Mouse (Mus musculus): ENCODE measurements around the gene Jazf1.

Gene Jazf1

DNA sequence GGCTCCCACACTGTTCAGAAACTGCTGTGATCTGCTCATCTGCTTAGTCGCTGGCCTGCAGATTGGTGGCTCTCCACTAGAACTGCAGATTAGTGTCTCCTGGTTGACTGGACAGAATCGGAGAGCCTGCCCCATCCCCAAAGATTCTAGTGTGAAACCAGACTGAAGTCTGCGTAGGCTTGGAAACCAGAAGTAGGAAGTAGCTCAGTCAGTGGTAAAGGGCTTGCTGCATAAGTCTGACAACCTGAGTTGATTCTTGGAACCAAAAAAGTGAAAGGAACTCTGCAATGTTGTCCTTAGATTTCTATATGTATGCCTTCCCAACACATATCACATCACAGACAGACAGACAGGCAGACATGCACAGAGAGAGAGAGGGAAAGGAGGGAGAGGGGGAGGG, 163.3 kb downstream of the Jazf1 start:
- no peak for DNase-seq

DNA sequence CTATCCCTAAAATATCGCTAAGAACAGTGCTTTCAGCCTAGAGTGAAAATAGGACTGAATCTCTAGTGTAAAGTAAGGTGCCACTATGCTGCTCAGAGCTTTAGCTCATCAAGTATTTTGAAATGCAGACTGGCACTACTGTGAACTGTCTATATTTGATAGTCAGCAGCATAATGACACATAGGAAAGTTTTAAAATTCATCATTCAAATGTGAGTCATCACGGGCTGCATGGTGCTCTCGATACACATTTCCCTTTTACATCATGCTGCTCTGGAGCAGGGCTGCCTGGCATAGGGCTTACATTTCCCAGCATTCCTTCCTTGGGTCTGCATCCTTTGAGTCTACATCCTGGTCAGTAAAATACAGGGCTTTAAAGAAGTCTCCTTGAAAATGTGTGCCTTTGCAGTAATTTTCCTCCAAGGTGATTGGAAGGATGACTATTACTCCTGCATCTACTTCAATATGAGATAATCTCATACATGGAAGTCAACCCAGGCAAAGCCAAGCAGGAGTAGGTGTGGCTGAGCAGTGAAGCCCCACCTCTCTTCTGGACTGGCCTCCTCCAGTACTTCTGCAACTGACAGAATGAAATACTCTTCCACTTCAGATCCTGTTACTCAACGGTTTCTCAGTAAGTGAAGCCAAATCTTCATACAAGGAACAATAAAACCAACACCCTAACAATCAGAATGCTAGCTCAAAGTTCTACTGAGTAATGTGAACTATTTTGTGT, 165.0 kb downstream of the Jazf1 start:
- DNase-seq = no peak

DNA sequence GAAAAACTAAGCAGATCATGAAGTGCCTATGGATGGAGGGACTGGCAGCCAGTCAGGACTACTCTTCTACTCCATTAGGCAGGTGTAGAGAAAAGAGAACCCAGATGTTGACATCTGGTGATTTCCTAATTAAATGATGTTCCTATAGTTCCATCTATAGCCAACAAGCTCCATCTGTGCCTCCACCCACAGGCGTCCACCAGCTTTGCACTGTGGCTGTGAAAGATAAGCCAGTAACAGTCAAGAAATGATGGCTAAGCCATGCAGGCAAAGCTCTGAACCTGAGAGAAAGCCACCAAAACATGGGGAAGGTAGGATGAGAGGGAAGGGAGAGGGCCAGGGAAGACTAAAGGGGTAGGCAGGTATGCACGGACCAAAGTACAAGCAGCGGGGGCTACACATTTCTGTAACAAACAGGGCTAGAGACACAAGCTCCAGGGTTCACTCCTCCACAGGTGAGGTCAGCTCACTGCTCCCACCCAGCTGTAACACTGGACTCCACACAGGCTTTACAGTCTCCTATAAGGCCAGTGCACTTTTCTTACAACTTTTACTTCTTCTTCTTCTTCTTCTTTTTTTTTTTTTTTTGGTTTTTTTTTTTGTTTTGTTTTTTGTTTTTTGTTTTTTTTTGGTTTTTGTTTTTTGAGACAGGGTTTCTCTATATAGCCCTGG, 168.7 kb downstream of the Jazf1 start:
- DNase-seq = no peak

DNA sequence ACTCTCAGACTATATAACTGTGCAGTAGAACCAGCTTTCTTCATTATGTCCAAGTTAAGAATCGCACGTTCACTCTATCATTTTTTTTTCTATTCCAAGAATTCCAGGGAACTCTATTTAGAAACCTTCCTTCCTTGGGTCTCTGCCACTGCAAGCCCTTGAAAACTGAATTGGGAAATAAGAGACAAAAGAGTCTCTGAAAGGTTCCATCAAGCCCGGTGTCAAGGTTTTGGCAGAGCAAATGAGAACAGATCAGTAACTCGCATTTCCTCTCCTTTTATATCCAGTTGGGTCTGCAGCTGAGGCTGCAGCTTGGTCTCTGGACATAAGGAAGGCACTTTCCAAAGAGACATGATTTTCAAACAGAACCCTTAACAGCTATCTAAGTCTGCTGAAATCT, 173.4 kb downstream of the Jazf1 start:
- no peak for DNase-seq

DNA sequence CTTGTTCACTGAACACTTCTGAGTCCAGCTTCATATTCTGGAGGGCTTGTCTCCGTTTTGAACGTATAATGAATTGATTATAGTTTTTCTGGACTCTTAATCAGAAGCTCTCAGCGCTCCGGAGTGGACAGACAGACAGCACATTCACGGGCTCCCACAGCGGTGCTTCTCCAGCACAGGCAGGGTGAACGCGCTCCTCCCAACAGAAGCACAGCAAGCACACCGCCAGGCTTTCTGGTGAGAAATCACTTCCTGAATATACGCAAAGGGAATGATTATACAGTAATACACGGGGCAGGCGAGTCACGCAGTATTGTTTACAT, 174.0 kb downstream of the Jazf1 start:
- no peak for DNase-seq

DNA sequence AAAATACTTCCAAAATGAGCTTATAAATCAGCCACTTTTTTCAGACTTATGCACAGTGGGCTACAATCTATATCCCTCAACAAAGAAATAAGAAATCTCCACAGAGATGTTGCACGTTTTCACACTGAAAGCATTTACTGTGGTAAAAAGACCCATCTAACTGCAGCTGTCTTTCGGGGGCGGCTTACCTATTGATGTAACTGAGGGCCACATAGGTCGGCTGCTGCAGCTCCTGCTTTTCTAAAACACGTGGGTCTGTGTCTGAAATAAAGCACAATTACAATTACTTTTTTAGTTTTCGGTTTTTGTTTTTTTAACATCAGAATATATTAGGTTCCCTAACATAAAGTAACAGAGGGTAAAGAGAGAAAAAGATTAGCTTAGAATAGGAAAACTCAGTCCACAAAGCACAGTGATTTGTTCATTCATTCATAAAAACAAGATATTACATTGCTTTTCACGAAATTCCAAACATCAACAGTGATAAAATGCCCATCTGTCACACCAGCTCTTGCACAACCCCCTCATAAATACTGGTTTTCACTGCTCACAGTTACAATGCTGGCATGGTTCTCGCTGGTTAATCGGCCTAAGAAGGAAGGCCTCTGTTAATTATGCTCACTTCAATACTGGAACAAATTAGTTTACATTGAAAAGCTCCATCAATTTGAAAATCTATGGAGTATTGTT, 174.5 kb downstream of the Jazf1 start:
- no peak for DNase-seq

DNA sequence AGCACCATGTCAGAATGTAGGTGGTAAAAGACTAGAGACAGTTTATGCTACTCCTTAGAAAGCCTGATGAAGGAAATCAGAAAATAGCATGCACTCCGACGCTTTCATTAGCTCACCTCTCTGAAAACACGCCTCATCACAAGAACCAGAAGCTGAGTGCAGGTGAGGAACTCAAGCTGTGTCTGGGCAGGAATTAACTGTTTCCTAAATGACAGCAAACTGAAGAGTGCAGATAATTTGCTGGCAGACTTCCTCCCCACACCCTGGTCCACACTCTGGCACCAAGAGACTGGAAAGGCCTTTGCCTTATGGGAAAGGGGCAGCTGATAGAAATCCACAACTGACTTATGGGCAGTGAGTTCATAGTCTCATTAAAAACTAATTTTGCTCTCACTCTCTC, 175.5 kb downstream of the Jazf1 start:
- no peak for DNase-seq

DNA sequence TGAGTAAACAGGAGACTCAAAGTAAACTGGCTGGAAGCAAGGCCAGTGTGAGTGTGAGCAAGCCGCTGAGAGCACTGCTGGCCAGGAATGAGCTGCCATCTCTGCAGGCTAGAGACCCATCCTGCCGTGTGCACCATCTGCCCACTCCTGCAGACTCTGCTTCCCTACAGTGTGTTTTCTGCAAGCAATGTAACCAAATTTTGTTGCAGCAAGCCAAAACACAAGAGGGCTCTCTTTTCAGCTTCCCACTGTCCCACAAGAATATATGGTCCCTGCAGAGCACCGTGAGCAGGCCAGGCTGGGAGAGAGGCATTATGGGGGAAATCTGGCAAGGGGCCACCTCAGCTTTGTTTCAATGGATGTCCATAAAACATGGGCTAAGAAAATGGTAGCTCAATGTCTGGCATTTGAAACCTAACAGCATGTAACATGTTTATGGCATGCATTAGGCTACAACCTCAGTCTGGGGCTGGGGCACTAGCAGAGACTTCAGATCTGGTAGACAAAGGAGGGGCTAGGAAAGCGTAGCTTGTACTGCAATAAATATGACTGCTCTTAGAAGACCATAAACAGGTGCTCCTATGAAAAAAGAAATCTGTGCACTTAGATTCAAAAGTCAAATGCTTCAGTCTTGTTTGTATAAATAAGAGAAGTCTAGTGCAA, 180.8 kb downstream of the Jazf1 start:
- DNase-seq = no peak

DNA sequence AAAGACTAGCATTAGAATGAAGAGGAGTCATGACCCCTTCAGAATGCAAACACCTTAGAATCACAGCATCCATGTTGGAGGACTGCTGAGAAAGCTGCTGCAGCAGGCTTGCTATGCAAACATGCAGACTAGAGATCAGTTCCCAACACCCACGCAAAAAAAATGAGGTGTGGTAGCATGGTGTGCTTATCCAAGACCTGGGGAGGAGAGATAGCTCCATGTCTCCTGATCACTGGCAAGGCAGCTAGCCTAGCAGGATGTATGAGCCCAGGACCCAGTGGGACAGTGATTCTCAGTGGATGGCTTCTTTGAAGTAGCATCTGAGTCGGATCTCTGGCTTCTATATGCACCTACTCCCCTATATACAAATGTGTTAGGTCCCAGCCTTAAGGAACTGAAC, 184.7 kb downstream of the Jazf1 start:
- no peak for DNase-seq

DNA sequence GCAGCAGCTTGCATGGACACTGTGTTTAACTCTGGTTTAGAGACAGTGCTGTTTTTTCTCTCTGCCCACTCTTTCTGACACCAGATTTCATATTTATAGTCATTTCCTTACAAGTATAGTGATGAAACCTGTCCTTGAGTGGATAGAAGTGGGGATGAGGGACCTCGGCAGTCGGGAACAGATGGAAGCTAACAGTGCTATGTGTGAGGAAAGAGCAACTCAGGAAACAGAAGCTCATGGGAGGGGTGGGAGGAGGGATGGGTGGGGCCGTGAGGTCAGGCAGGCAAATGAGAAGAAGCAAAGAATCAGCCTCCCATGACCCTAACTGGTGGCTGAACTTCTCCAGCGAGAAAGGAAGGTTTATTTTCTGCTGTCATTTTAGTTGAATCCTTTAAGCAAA, 191.3 kb downstream of the Jazf1 start:
- DNase-seq = no peak

DNA sequence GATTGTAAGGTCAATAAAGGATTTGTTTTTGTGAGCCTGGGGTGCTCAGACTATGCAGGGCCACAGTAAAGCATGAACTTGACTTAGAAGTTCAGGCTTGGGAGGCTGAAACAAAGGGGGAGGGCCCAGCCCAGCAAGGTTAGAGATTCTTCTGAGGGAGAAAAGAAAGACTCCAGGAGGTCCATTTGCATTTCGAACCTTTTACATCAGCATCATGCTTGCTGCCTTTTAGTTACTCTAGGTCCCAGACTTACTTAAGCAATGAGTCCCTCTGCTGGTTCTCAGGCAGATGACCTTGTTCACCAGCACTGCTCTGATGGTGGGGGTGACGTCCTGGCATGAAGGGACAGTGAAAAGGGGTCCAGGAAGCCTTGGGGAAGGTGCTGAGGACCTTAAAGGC, 197.1 kb downstream of the Jazf1 start:
- DNase-seq = no peak

DNA sequence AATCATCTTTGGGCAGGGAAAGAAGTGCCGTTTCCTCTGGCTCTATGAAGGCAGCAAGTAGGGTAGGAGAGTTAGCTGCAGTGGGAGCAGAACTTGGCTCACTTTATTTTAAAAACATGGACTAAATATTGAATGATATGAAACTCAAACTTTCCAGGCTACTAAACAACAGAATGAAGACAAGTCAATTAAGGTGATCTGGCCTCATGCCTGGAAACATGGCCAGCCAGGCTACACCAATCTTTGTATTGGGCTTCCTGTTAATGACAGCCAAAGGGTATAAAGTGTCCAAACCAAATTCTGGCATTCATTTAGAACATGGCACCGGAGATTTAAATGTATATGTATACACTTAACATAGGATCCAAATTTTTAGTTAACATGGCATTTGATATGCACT, 199.2 kb downstream of the Jazf1 start:
- DNase-seq = no peak

DNA sequence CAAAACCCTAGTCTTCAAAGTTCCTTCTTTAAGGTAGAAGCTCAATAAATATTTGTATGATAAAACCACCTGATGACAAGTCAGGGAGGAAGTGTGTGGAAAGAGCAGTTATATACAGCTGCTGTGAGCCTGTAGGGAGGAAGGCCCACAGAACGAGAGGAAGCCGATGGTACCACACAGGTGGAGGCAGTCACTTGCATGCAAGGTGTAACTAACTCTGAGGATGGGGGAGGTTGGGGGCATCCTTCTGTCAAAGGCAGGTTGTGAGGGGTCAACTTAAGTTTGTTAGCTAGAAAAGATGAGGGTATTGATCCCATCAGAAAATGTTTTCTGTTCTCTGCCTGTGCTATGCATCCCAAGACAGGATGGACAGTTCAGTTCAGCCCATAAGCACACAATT, 200.1 kb downstream of the Jazf1 start:
- DNase-seq = no peak

DNA sequence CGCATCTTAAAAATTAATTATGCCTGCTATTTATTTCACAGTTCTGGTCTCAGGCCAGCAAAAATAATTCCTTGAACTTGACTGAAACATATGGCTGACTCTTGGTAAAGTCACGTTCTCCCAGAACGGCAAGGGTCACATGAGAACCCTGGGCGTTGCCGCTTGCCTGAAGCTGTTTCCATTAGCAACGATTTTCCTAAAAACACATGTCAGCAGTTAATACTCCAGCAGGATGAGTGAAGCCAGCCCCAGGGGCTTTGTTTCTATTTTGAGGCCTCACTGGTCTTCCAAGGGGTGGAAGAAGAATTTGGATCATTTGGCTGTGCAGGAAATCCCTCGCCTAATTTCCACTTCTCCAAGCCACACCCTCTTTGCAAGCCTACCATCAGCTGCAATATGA, 206.5 kb downstream of the Jazf1 start:
- DNase-seq = no peak

DNA sequence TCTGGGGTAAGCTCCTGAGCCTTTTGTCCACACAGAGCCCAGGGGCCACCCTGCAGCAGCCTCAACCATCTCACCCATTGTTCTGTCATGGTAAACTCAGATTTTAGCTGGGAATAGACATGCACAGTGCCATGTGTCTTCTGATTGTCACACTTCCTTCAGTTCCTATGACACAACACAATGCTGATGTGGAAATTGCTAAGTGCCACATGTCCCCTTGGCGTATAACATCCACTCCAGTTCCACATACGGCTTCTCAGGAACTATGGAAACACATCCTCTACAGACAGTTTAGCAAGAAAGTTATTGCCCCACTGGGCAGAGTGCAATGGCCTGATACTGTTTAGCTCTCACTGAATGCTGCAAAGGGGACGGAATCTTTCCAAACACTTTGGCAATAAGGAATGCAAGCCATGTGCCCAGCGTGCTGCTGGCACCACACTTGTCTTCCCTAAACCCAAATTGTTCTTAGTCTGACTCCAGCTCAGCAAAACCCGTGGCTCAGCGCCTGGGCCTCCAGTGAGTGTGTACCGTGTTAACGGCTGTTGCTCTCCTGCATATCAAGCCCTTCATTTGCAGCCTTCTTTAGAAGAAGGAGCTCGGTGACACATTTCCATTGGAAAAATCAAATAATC, 207.1 kb downstream of the Jazf1 start:
- no peak for DNase-seq

DNA sequence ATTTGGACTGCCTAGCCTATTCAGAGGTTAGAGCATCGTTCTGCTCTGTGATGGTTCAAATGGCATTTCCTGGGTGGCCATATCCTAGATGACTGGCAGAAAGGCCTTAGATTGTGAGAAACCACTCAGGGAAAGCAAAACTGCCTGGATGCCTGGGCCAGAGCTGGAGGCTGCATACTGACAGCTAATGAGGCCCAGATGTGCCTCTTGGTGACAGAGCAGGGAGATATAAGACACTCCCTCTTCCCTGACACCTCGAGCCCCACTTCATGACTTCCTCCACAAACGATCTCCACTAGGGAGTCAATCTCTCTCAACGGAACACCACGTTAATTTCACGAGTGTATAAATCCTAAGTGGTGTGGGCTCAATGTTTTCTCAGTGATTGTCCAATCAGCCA, 207.7 kb downstream of the Jazf1 start:
- DNase-seq = no peak

DNA sequence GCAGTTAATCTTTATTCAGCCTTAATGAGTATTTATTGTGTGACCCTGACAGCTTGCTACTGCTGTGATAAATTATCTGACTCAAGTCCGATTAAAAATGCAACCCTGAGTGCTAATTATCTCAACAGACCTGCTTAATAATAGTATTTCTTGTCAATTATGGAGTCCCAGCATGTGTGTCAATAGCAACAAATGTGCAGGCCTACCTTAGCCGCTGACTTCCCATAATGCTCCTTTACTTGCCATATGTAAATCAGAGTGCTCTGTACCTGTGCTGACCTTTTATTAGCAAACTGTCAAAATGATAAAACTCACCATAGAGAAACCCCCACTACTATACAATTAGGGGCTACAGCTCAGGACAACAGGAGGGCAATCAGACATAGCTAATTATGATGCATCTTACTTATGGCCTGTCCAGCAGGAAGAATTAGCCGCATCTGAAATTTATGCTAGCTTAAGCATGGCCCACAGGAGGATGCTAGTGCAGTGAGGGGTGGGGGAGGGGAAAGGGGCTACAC, 209.5 kb downstream of the Jazf1 start:
- DNase-seq = no peak

DNA sequence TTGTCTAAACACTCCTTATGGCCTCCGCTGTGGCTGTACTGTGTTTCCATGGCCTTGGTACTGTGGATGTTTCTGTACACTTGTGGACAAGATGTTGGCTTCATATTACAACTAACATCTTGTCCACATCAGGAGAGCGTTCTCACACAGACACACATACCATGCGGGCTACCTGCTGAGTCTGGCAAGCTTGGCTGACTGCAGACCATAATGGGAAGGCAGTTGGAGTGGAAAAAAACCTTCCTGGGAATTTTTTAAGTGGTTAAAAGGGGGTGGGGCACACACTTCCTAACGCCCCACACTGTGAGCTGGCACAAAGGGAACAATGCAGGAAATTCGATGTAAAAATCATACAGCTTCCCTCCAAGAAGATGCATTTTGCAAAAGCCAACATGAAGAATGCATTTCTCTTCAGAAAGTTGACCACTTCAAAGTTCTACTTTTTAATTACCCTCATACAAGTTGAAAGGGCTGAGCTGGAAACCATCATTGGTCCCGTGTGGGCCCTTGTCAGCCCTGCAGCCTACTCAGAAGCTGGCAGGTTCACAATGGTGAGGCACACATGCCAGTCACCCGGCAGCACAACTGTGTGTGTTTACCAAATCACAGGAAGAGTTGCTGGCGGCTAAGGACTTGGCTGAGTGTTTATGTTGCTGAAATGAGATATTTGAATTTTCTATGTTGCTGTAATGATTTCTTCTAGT, 215.9 kb downstream of the Jazf1 start:
- no peak for DNase-seq

DNA sequence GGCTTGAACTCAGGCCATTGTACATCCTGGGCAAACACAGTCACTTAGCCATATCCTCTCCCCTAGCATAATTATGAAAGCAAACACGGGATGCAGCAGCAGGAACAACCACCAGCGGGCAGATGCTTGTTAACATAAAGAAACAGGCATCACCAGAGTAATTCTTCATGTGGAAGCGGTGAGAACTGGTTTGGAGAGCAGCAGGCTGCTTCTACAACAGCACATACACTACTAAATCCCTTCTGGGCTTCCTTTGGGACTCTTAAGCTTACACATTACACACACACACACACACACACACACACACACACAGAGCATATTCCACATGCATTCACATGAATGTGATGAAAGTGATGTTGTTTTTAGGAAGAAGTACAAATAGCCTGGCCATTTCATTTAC, 216.5 kb downstream of the Jazf1 start:
- no peak for DNase-seq

DNA sequence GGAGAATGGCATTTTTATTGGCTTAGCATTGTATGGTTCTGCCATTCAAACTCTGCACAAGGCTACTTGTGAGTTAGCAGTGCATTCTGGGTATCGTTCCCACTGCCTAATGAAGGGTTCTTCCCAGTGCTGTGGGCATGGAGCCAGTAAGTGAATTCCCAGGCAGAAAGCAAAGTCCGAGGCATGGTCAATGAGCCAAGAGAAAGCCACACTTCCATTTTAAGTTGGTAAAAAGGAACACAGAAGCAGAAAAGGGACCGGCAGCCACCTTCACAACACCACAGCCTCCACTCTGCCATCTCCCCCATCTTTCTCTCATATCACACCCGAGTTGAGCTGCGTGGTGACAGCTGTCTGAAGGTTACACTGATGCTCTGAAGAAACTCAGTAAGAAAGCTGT, 217.4 kb downstream of the Jazf1 start:
- DNase-seq = no peak

DNA sequence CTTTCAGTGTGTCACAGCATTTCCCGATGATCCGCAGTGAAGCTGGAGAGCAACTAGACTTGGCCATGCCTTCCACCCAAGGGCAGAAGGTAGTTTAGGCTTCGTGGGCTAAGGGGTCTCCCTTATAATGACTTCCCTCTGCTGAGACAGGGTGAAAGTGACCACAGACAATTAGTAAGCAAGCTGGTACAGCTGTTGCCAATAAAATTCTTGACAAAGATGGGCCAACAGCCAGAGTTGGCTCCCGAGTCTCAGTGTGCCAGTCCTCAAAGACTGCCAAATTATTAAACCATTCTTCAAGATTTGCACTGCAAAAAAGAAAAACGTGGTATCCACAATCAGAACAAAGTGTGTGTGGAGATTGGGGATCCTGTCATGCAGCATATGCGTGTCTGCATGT, 220.2 kb downstream of the Jazf1 start:
- no peak for DNase-seq

DNA sequence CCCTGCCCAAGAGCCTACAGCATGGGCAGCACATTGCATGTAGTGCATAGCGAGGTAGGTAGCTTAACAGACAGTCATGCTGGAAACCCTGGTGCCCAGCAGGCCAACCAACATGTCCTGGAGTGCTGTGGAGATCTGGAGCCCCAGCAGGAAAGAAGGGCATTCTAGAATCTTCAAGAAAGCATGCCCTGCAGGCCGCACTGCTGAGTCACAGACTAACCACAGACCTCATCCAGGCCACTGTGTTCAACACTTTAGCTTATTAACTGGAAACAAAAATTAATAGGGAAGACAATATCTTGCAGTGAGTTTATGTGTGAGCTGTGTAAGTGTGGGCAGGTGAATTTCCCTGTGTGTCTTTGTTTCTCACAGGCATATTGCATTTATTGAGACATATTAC, 222.1 kb downstream of the Jazf1 start:
- DNase-seq = no peak

DNA sequence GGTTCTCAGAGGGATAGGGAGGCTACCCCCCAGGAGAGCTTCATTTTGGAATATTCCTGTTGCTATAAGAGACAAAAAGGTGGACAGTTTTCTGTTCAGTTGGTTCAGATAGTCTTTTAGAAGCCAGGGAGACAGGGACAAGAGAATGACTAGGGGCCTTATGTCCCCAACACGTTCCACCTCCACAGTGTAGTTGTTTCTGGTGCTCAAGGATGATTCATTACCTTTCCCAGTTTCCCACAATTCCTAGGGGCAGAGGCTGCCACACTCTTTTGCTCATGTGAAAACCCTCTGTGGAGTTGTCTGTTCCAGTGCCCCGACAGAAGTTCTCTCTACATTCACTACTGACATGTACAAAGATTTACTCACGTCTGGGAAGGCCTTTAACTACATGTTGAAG, 223.7 kb downstream of the Jazf1 start:
- no peak for DNase-seq

Measured in right cerebral cortex, postnatal 25 days (tissue).